Mouse (Mus musculus): ENCODE measurements around the gene Fggy.

DNA sequence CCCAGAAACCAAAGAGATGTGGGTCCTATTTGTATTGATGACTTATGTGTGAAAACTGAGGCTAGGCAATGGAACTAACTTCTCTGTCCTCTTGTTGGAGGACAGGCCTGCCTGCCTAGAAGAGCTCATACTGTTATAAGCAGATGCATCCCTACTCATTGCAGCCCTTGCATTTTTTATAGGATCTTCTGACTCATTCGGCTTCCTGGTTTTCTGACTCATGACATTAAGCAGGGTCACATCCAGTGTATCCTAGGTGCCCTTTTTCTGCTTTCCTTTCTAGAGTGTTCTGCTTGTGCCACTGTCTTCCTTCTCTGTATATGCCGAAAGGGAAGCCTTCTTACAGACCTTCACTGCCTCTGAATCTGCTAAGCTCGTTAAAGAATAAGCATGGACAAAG lies 158.8 kb downstream of the Fggy start:
- no peak for TF ChIP-seq POLR2A (IDR thresholded peaks at IDR 0.05; ENCODE audit: control insufficient read depth, low read depth, low read length)
- no peak for TF ChIP-seq CTCF (IDR thresholded peaks at IDR 0.05; ENCODE audit: control insufficient read depth, insufficient read depth, insufficient replicate concordance, low read depth, low read length)
